Mouse (Mus musculus): Measurements from ENCODE around the gene Brsk2.
A peak's percentile ranks its signal among the peaks of the same experiment; 100 is the strongest.

- TF ChIP-seq CTCF (IDR thresholded peaks at IDR 0.05; ENCODE audit: borderline replicate concordance, insufficient read depth, low read depth, low read length) (peak; percentile 34), POLR2A (IDR thresholded peaks at IDR 0.05; ENCODE audit: borderline replicate concordance, insufficient read depth, low read length) (no peak)
Measured at GRCm38 (mm10) chr7:141972831-141973619, 23.5 kb downstream of the Brsk2 start.

Data from cerebellum, adult 2 months (tissue).